Mouse (Mus musculus): ENCODE results near the gene Gli1. TPM values are rescaled to one million over a fixed set of nuclear protein-coding genes. Genes with fewer than 3 reads are reported as not detected.
"Not testable (repeated sequence)": the region's sequence is repeated elsewhere in the genome, so short reads cannot be mapped to it uniquely, and the experiment has no call there.

The Gli1 gene
- polyA plus RNA-seq, 1 experiment from 2014 or later: 10.2 TPM

DNA sequence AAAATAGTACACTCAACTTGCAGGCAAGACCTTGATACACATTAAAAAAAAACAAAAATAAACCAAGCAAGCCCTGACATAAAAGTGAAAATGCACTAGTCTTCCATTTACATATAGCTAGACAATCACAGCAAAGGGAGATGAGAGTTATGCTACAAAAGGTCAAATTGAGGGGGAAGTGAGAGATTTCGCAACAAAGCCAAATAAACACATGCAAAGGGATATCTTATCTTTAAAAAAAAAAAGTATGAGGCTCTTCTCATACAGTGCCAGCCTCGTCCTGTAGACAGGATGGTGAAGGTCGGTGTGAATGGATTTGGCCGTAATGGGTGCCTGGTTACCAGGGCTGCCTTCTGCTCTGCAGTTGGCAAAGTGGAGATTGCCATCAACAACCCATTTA is 28.9 kb downstream of the Gli1 start:
- Histone ChIP-seq H3K27ac (replicated peaks; ENCODE audit: low read depth, low read length) (no peak overlapping the region), H3K4me2 (ENCODE audit: low read depth, low read length) (no peak overlapping the region), H3K27me3 (replicated peaks; ENCODE audit: control insufficient read depth, insufficient read depth, low read length) (no peaks in the 10 kb centered on the region), H3K9me3 (ENCODE audit: control insufficient read depth, low read length) (no peaks in the 10 kb centered on the region), H3K36me3 (ENCODE audit: control insufficient read depth, insufficient read depth, low read length) (peaks cover 14% of the 10 kb centered on the region), H3K4me3 (ENCODE audit: low read depth, low read length) (no peak overlapping the region), H3K4me1 (ENCODE audit: control insufficient read depth, insufficient read depth, low read length) (peaks cover 5% of the 10 kb centered on the region), H3K9ac (ENCODE audit: low read depth, low read length) (no peak overlapping the region)
- no peak for ATAC-seq (ENCODE audit: low read depth)
- WGBS: 88% methylated on average over 4 of the region's 4 CpGs
- DNase-seq (ENCODE audit: low spot score): no peak

DNA sequence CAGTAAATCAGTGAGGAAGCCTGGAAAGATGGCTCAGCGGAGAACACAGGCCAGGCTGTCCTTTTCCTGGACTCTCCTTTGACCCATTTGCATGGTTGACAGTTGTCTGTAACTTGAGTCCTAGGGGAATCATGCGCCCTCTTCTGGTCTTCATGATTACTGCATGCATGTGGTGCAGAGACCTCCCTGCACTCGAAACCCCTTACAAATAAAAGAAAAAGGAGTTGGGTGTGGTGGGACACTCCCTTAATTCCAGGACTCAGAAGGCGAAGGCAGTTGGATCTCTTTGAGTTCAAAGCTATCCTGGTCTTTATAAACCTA is 29.5 kb downstream of the Gli1 start:
- Histone ChIP-seq H3K27me3 (replicated peaks; ENCODE audit: control insufficient read depth, insufficient read depth, low read length) (no peaks in the 10 kb centered on the region), H3K9me3 (ENCODE audit: control insufficient read depth, low read length) (no peaks in the 10 kb centered on the region), H3K4me2 (ENCODE audit: low read depth, low read length) (peak overlapping the region; percentile 59), H3K27ac (replicated peaks; ENCODE audit: low read depth, low read length) (peak overlapping the region; percentile 86; the same call in 1 of the 2 replicates), H3K4me3 (ENCODE audit: low read depth, low read length) (peak overlapping the region; percentile 87), H3K36me3 (ENCODE audit: control insufficient read depth, insufficient read depth, low read length) (peaks cover 19% of the 10 kb centered on the region), H3K9ac (ENCODE audit: low read depth, low read length) (peak overlapping the region; percentile 90), H3K4me1 (ENCODE audit: control insufficient read depth, insufficient read depth, low read length) (peaks cover 5% of the 10 kb centered on the region)
- peak; percentile 84 for DNase-seq (ENCODE audit: low spot score)
- 1% methylated on average over 4 of the region's 4 CpGs for WGBS
- peak; percentile 53 for ATAC-seq (ENCODE audit: low read depth)

DNA sequence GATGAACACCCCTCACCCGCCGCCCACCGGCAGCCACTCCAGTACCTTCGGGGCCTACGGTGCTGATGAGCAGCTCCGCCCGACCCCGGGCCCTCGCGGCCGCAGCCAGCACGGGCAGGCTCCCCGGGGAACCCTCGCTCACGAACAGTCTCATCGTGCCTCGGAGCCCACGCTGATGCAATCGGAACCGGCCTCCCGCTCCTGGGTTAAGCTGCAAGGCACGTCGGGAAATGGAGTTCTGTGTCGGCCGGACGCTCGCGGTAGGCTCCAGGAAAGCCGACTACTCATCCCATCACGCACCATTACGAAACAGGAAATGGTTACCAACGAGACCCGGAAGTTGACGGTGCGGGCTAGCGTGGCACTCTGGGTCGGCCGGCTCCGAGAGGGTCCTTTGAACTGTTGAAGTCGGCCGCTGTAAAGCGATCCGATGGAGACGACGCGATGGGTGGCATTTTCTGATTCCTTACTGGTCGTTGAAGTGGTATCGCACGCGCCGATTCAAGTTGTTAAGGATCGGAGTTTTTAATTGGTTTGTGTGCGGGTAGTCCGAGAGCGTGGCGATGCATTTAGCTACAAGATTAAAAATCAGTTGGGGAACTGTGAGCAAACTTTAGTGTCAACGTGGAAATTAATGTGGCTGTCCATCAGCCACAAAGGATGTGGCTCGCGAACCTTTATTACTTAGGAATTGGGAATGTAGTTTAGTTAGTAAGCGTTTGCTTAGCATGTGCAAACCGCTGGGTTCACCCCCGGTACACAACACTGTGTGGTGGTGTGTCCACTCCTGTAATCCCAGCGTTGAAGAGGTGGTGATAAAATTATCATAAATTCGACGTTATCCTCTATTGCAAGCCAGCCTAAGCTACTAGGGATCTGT is 30.1 kb downstream of the Gli1 start, which contains the start of gene Mars:
TSS of gene Mars (minus strand) at position 311 of the 880 bp plus-strand sequence.
- under 1% methylated on average over 64 of the region's 65 CpGs for WGBS
- peaks cover 5% of the 10 kb centered on the region for H3K4me1 ChIP-seq (ENCODE audit: control insufficient read depth, insufficient read depth, low read length)
- DNase-seq (ENCODE audit: low spot score) (peak; percentile 98), ATAC-seq (ENCODE audit: low read depth) (peak; percentile 97)
- peaks cover 25% of the 10 kb centered on the region for H3K36me3 ChIP-seq (ENCODE audit: control insufficient read depth, insufficient read depth, low read length)
- no peaks in the 10 kb centered on the region for H3K9me3 ChIP-seq (ENCODE audit: control insufficient read depth, low read length)
- H3K9ac ChIP-seq (ENCODE audit: low read depth, low read length): peak within 1 kb of the TSS; percentile 90
- H3K27me3 ChIP-seq (replicated peaks; ENCODE audit: control insufficient read depth, insufficient read depth, low read length): no peaks in the 10 kb centered on the region
- H3K27ac ChIP-seq (replicated peaks; ENCODE audit: low read depth, low read length): peak within 1 kb of the TSS; percentile 86
- peak within 1 kb of the TSS; percentile 59 for H3K4me2 ChIP-seq (ENCODE audit: low read depth, low read length)
- H3K4me3 ChIP-seq (ENCODE audit: low read depth, low read length): peak within 1 kb of the TSS; percentile 87

DNA sequence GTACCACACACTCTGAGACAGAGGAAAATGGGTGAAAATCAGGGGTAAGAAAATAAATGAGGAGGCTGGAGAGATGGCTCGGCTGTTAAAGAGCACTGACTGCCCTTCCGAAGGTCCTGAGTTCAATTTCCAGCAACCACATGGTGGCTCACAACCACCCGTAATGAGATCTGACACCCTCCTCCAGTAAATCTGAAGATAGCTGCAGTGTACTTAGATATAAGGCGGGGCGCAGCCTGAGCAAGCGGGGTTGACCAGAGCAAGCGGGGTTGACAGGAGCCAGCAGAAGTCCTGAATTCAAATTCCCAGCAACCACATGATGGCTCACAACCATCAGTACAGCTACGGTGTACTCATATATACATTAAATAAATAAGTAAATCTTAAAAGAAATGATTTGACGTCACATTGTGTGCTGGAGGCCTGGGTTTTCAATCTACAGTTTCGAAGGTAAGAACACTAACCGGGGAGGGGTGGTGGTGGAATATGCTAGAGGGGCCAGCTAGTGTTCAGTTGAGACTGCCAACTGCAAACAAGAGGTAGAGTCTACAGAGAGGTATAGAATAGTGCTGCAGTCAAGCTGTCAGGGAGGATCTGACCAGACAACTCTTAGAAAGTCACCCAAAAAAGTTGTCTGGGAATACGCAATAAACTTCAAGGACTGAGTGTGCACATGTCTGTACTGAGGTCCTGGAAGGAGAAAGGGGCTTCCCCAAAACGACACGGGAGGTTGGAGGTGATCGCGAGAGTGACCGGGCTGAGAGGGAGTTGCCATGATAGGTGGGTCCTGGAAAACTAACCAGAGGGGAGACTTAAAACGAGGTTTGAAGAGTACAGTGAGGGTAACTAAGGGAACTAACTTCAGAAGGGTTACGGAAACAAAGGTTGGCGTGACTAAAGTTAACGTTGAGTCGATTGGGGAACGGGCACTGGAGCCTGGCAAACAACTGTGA is 31.0 kb downstream of the Gli1 start:
- H3K4me2 ChIP-seq (ENCODE audit: low read depth, low read length): peak overlapping the region; percentile 59
- no peaks in the 10 kb centered on the region for H3K27me3 ChIP-seq (replicated peaks; ENCODE audit: control insufficient read depth, insufficient read depth, low read length)
- 34% methylated on average over 23 of the region's 23 CpGs for WGBS
- peaks cover 5% of the 10 kb centered on the region for H3K4me1 ChIP-seq (ENCODE audit: control insufficient read depth, insufficient read depth, low read length)
- DNase-seq (ENCODE audit: low spot score) (peak; percentile 62), ATAC-seq (ENCODE audit: low read depth) (peak; percentile 47)
- peaks cover 35% of the 10 kb centered on the region for H3K36me3 ChIP-seq (ENCODE audit: control insufficient read depth, insufficient read depth, low read length)
- H3K9me3 ChIP-seq (ENCODE audit: control insufficient read depth, low read length): no peaks in the 10 kb centered on the region
- H3K9ac ChIP-seq (ENCODE audit: low read depth, low read length): peak overlapping the region; percentile 90
- peak overlapping the region; percentile 87 for H3K4me3 ChIP-seq (ENCODE audit: low read depth, low read length)
- H3K27ac ChIP-seq (replicated peaks; ENCODE audit: low read depth, low read length): peak overlapping the region; percentile 77

DNA sequence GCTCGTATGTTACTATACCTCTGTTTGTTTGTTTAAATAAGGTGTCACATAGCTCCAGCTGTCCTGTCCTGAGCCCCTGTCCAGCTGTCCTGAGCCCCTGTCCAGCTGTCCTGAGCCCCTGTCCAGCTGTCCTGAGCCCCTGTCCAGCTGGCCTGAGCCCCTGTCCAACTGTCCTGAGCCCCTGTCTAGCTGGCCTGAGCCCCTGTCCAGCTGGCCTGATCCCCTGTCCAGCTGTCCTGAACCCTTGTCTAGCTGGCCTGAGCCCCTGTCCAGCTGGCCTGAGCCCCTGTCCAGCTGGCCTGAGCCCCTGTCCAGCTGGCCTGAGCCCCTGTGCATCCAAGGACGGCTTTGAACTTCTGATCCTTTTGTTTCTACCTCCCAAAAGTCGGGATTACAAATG is 32.6 kb downstream of the Gli1 start:
- WGBS: 94% methylated on average over 3 of the region's 3 CpGs
- H3K36me3 ChIP-seq (ENCODE audit: control insufficient read depth, insufficient read depth, low read length): peaks cover 51% of the 10 kb centered on the region
- DNase-seq (ENCODE audit: low spot score); ATAC-seq (ENCODE audit: low read depth); H3K27me3 ChIP-seq (replicated peaks; ENCODE audit: control insufficient read depth, insufficient read depth, low read length); H3K4me3 ChIP-seq (ENCODE audit: low read depth, low read length); H3K9me3 ChIP-seq (ENCODE audit: control insufficient read depth, low read length); H3K4me2 ChIP-seq (ENCODE audit: low read depth, low read length); H3K4me1 ChIP-seq (ENCODE audit: control insufficient read depth, insufficient read depth, low read length); H3K9ac ChIP-seq (ENCODE audit: low read depth, low read length); H3K27ac ChIP-seq (replicated peaks; ENCODE audit: low read depth, low read length): not testable (repeated sequence)

DNA sequence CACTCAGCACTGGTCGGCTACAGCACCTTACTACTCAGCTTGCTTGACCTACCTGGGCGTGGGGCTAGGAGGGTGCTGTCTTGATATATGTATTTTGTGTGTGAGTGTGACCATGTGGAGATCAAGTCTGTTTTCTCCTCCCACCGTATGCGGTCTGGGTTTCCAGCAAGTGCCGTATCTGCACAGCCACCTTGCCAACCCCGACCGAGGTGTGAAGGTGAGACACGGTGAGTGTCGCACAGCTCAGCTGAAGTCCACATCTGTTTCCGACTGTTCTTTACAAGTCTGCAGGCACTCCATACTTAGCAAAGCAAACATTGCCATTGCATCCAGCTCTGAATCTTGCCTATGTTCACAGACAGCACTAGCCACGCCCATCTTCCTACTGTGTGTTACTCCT is 38.6 kb downstream of the Gli1 start:
- H3K4me2 ChIP-seq (ENCODE audit: low read depth, low read length): no peak overlapping the region
- H3K9me3 ChIP-seq (ENCODE audit: control insufficient read depth, low read length): no peaks in the 10 kb centered on the region
- no peak overlapping the region for H3K4me3 ChIP-seq (ENCODE audit: low read depth, low read length)
- ATAC-seq (ENCODE audit: low read depth) (no peak), DNase-seq (ENCODE audit: low spot score) (no peak)
- H3K27ac ChIP-seq (replicated peaks; ENCODE audit: low read depth, low read length): no peak overlapping the region
- WGBS: 91% methylated on average over 11 of the region's 11 CpGs
- peaks cover 100% of the 10 kb centered on the region for H3K36me3 ChIP-seq (ENCODE audit: control insufficient read depth, insufficient read depth, low read length)
- H3K4me1 ChIP-seq (ENCODE audit: control insufficient read depth, insufficient read depth, low read length): no peaks in the 10 kb centered on the region
- no peak overlapping the region for H3K9ac ChIP-seq (ENCODE audit: low read depth, low read length)
- no peaks in the 10 kb centered on the region for H3K27me3 ChIP-seq (replicated peaks; ENCODE audit: control insufficient read depth, insufficient read depth, low read length)

DNA sequence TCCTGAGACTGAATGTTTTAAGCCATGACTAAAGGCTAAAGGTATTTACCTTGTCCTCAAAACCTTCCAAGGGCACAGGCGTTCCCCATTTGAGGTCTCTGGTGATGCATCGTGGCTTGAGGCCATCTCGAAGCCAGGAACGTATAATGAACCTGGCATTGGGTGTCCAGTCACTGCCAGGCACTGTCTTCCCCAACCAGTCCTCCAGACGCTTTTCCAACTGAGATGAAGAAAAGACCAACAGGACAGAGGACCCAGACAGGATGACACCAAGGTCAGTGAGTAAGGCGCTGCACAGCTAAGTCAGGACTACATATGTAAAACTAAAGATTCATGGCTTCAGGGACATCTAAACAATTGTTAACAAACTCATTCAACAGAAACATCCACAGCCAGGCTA is 41.4 kb downstream of the Gli1 start:
- 92% methylated on average over 6 of the region's 6 CpGs for WGBS

DNA sequence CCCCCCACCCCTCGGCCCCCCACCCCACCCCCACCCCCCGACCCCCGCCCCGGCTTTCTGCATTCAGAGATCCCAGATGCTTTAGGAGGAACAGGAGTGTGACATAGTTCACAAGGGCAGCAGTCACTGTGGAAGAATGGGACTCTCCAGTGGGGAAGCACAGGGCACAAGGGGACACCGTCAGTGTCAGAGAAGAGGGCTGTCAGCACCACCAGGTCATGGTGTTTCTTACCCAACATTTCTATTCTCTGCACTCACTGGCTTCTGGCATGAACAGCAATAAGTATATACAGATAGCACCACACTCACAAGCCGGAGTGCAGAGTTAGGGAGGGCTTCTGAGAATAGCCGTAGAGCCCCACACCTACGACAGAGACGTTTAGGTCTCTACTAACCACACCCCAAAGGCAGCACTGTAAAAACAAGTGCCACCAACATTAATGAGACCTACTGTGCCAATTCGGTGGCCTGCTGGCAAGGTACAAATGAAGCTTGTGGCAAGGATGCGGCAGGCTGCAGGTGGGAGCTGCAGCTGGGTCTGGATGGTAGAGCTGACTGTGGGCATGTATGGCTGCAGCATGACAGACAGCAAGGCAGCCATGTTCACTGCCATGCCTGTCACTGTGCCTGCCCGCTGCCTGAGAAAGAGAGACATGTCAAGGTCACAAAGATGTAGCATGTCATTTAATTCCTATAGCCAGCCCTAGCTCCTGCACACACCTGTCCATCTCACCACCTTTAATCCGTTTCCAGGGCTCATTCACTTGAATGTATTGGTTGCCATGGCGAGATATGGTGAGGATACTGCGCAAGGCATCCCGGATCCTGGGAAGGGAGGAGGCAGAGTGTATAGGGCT is 44.5 kb downstream of the Gli1 start:
- Histone ChIP-seq H3K4me2 (ENCODE audit: low read depth, low read length) (no peak overlapping the region), H3K9ac (ENCODE audit: low read depth, low read length) (no peak overlapping the region), H3K4me3 (ENCODE audit: low read depth, low read length) (no peak overlapping the region), H3K27ac (replicated peaks; ENCODE audit: low read depth, low read length) (no peak overlapping the region), H3K27me3 (replicated peaks; ENCODE audit: control insufficient read depth, insufficient read depth, low read length) (no peaks in the 10 kb centered on the region), H3K36me3 (ENCODE audit: control insufficient read depth, insufficient read depth, low read length) (peaks cover 90% of the 10 kb centered on the region), H3K4me1 (ENCODE audit: control insufficient read depth, insufficient read depth, low read length) (peaks cover 4% of the 10 kb centered on the region), H3K9me3 (ENCODE audit: control insufficient read depth, low read length) (no peaks in the 10 kb centered on the region)
- 89% methylated on average over 16 of the region's 16 CpGs for WGBS
- no peak for ATAC-seq (ENCODE audit: low read depth)
- no peak for DNase-seq (ENCODE audit: low spot score)

More for the DNA sequence above, 41.4 kb downstream of the Gli1 start:
- no peak overlapping the region for H3K4me2 ChIP-seq (ENCODE audit: low read depth, low read length)
- no peak overlapping the region for H3K9ac ChIP-seq (ENCODE audit: low read depth, low read length)
- no peaks in the 10 kb centered on the region for H3K4me1 ChIP-seq (ENCODE audit: control insufficient read depth, insufficient read depth, low read length)
- H3K9me3 ChIP-seq (ENCODE audit: control insufficient read depth, low read length): no peaks in the 10 kb centered on the region
- H3K36me3 ChIP-seq (ENCODE audit: control insufficient read depth, insufficient read depth, low read length): peaks cover 99% of the 10 kb centered on the region
- H3K4me3 ChIP-seq (ENCODE audit: low read depth, low read length): no peak overlapping the region
- H3K27me3 ChIP-seq (replicated peaks; ENCODE audit: control insufficient read depth, insufficient read depth, low read length): no peaks in the 10 kb centered on the region
- DNase-seq (ENCODE audit: low spot score): no peak
- no peak for ATAC-seq (ENCODE audit: low read depth)
- no peak overlapping the region for H3K27ac ChIP-seq (replicated peaks; ENCODE audit: low read depth, low read length)

All from embryonic facial prominence, embryonic 14.5 days (tissue).